Mouse (Mus musculus): ENCODE results near the gene Map4k1. TPM values are rescaled to one million over a fixed set of nuclear protein-coding genes. Genes with fewer than 3 reads are reported as not detected.
A peak's percentile ranks its signal among the peaks of the same experiment; 100 is the strongest.

Map4k1 gene
- total and polyA plus RNA-seq, 2 experiments from 2014 or later, result 1.4 TPM; not detected in 1

DNA sequence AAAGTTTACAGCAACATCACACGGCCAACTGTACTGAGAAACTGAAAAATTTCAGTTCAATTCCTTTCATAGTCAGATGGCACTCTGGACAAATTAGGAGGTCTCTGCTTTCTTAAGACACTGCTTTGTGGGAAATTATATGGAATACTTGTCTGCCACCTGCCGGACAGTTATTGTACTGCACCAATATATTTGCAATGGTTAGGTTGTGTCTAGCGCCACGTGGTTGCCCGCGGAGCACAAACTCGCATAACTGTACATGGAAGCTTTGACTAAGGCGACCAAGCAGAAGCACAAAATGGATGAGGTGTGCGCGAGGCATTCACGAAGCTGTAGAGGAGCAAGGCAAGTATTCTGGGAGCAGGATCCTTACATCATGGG is 57.7 kb downstream of the Map4k1 start:
- Histone ChIP-seq H3K4me3 (ENCODE audit: low read depth, low read length) (peak overlapping the region; percentile 26), H3K36me3 (replicated peaks; ENCODE audit: control insufficient read depth, insufficient read depth, low read length) (no peaks in the 10 kb centered on the region), H3K27me3 (ENCODE audit: control insufficient read depth, insufficient read depth, low read length) (peaks cover 18% of the 10 kb centered on the region), H3K4me2 (ENCODE audit: low read depth, low read length) (peak overlapping the region; percentile 57), H3K27ac (ENCODE audit: low read depth) (no peak overlapping the region), H3K9me3 (replicated peaks; ENCODE audit: control insufficient read depth, low read length) (no peaks in the 10 kb centered on the region), H3K9ac (replicated peaks; ENCODE audit: low read depth, low read length) (no peak overlapping the region), H3K4me1 (ENCODE audit: control insufficient read depth, insufficient read depth) (peaks cover 7% of the 10 kb centered on the region; the same call in 1 of the 2 replicates)
- ATAC-seq (ENCODE audit: insufficient read depth, low read depth) (peak; percentile 51), DNase-seq (ENCODE audit: low spot score) (peak; percentile 80)
- under 1% methylated on average over 11 of the region's 11 CpGs for WGBS
- TF ChIP-seq EP300 (IDR thresholded peaks at IDR 0.05; ENCODE audit: low read depth) (no peak), CTCF (IDR thresholded peaks at IDR 0.05; ENCODE audit: low read depth) (peak; percentile 87)

DNA sequence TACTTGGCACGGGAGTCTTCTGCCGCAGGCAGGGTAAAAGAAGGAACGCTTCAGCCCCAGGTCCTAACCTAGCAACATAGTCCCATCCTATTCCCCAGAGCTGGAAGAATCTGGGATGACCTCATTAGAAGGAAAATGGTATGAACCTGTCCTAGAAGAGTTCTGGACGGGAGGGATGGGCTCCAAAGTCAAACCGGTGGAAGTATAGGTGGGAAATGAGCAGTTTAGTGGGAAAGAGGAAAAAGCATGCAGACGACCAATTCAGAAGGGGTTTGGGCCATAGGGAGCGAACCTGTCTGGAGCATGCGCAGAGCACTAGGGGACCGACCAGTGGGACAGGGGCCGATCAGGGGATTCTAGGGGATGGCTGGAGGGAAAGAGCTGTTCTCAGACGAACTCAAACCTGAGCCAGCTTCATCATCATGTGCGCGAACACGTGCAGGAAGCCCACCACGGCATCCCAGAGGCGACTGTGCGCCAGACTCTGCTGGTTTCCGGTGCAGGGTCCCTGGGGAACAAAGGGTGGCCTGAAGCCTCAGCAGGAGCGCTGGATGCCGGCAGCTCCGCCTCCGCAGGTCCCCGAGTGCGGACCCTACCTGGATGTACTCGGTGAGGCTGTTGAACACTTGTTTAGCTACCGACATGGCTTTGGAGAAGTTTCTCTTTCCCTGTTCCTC is 58.3 kb downstream of the Map4k1 start:
- Histone ChIP-seq H3K9ac (replicated peaks; ENCODE audit: low read depth, low read length) (0 out of 2 replicates have a peak overlapping the region, but pooled peaks have one; percentile 19), H3K9me3 (replicated peaks; ENCODE audit: control insufficient read depth, low read length) (no peaks in the 10 kb centered on the region), H3K4me2 (ENCODE audit: low read depth, low read length) (peak overlapping the region; percentile 57), H3K27ac (ENCODE audit: low read depth) (no peak overlapping the region), H3K36me3 (replicated peaks; ENCODE audit: control insufficient read depth, insufficient read depth, low read length) (no peaks in the 10 kb centered on the region), H3K4me1 (ENCODE audit: control insufficient read depth, insufficient read depth) (peaks cover 7% of the 10 kb centered on the region; the same call in 1 of the 2 replicates), H3K4me3 (ENCODE audit: low read depth, low read length) (peak overlapping the region; percentile 26), H3K27me3 (ENCODE audit: control insufficient read depth, insufficient read depth, low read length) (peaks cover 21% of the 10 kb centered on the region)
- DNase-seq (ENCODE audit: low spot score) (no peak), ATAC-seq (ENCODE audit: insufficient read depth, low read depth) (no peak)
- no peak for TF ChIP-seq EP300 (IDR thresholded peaks at IDR 0.05; ENCODE audit: low read depth)
- no peak for TF ChIP-seq CTCF (IDR thresholded peaks at IDR 0.05; ENCODE audit: low read depth)
- WGBS, result 1% methylated on average over 26 of the region's 26 CpGs

DNA sequence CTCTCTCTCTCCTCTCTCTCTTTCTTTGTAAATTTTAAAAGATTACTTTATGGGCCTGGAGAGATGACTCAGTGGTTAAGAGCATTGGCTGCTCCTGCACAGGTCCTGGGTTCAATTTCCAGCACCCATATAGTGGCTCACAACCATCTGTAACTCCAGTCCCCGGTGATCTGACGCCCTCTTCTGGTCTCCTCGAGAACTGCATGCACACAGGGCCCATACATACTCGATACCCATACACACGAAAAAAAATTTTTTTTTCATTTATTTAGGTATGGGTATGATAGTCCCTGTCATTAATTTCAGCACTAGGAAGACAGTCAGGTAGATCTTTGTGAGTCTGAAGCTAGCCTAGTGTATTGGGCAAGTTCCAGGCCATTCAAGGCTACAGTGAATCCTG is 59.3 kb downstream of the Map4k1 start:
- ATAC-seq (ENCODE audit: insufficient read depth, low read depth) (no peak), DNase-seq (ENCODE audit: low spot score) (no peak)
- H3K4me1 ChIP-seq (ENCODE audit: control insufficient read depth, insufficient read depth), result peaks cover 7% of the 10 kb centered on the region; the same call in 1 of the 2 replicates
- TF ChIP-seq CTCF (IDR thresholded peaks at IDR 0.05; ENCODE audit: low read depth) (no peak), EP300 (IDR thresholded peaks at IDR 0.05; ENCODE audit: low read depth) (no peak)
- no peak overlapping the region for H3K4me3 ChIP-seq (ENCODE audit: low read depth, low read length)
- H3K9me3 ChIP-seq (replicated peaks; ENCODE audit: control insufficient read depth, low read length), result no peaks in the 10 kb centered on the region
- no peak overlapping the region for H3K4me2 ChIP-seq (ENCODE audit: low read depth, low read length)
- WGBS, result 71% methylated on average over 5 of the region's 5 CpGs
- no peak overlapping the region for H3K27ac ChIP-seq (ENCODE audit: low read depth)
- no peaks in the 10 kb centered on the region for H3K36me3 ChIP-seq (replicated peaks; ENCODE audit: control insufficient read depth, insufficient read depth, low read length)
- peaks cover 31% of the 10 kb centered on the region for H3K27me3 ChIP-seq (ENCODE audit: control insufficient read depth, insufficient read depth, low read length)
- no peak overlapping the region for H3K9ac ChIP-seq (replicated peaks; ENCODE audit: low read depth, low read length)

DNA sequence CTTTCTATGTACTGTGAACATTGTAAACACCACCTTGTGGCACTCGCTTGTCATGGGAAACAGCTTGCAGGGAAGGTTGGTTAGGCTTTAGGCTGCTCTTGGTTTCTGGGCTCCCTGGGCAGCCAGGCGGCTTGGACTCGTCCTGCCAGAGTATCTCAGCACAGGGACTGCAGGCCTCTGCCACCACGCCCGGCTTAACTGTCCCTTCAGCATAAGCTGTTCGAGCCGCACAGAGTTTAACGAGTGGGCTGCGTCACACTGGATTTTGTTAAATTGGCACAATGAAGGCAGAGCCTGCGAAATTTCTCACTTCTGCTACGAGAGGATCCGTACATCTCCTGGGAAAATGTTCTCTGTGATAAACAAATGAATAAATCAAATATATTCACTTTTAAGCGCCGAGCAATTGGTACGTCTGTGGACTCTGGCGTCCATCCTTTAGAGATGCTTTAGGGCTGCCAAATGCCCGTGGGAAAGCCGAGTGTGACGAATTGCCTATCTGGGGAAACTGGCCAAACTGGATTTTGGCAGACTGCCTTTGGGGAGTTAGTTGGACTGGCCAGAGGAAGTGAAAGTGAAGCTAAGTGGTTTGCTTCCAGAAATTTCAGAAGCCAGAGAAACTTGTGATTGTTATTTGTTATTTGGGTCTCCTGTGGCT is 61.3 kb downstream of the Map4k1 start:
- DNase-seq (ENCODE audit: low spot score), result peak; percentile 36
- 0 out of 2 replicates have a peak overlapping the region, but pooled peaks have one; percentile 13 for H3K4me2 ChIP-seq (ENCODE audit: low read depth, low read length)
- peaks cover 7% of the 10 kb centered on the region; the same call in 1 of the 2 replicates for H3K4me1 ChIP-seq (ENCODE audit: control insufficient read depth, insufficient read depth)
- no peak for ATAC-seq (ENCODE audit: insufficient read depth, low read depth)
- H3K4me3 ChIP-seq (ENCODE audit: low read depth, low read length), result no peak overlapping the region
- no peaks in the 10 kb centered on the region for H3K36me3 ChIP-seq (replicated peaks; ENCODE audit: control insufficient read depth, insufficient read depth, low read length)
- H3K9ac ChIP-seq (replicated peaks; ENCODE audit: low read depth, low read length), result no peak overlapping the region
- H3K27ac ChIP-seq (ENCODE audit: low read depth), result peak overlapping the region; percentile 27; the same call in 1 of the 2 replicates
- peaks cover 31% of the 10 kb centered on the region for H3K27me3 ChIP-seq (ENCODE audit: control insufficient read depth, insufficient read depth, low read length)
- TF ChIP-seq CTCF (IDR thresholded peaks at IDR 0.05; ENCODE audit: low read depth), result no peak
- TF ChIP-seq EP300 (IDR thresholded peaks at IDR 0.05; ENCODE audit: low read depth), result no peak
- H3K9me3 ChIP-seq (replicated peaks; ENCODE audit: control insufficient read depth, low read length), result 0 out of 2 replicates have a peak, but pooled peaks cover 2% of the 10 kb centered on the region
- WGBS, result 61% methylated on average over 19 of the region's 19 CpGs

DNA sequence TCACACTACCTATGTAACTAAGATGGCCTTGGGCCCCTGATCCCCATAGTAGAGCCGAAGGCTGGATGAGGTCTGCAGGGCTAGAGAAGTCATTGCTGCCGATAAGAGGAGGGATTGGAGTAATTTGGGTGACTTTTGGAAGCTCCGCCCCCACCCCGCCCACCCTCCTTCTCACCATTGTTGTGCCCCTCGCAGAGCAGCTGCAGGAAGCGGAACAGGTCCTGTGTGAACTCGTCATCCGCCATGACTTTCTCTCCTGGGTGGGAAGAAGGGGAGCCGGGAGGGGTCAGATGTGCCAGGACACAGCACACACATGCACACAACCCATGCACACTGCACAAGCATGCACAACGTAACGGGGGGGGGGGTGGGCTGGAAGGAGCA is 61.8 kb downstream of the Map4k1 start:
- Histone ChIP-seq H3K4me2 (ENCODE audit: low read depth, low read length) (0 out of 2 replicates have a peak overlapping the region, but pooled peaks have one; percentile 13), H3K27me3 (ENCODE audit: control insufficient read depth, insufficient read depth, low read length) (peaks cover 31% of the 10 kb centered on the region), H3K4me3 (ENCODE audit: low read depth, low read length) (no peak overlapping the region), H3K4me1 (ENCODE audit: control insufficient read depth, insufficient read depth) (peaks cover 7% of the 10 kb centered on the region; the same call in 1 of the 2 replicates), H3K27ac (ENCODE audit: low read depth) (no peak overlapping the region), H3K9ac (replicated peaks; ENCODE audit: low read depth, low read length) (no peak overlapping the region), H3K36me3 (replicated peaks; ENCODE audit: control insufficient read depth, insufficient read depth, low read length) (no peaks in the 10 kb centered on the region), H3K9me3 (replicated peaks; ENCODE audit: control insufficient read depth, low read length) (0 out of 2 replicates have a peak, but pooled peaks cover 5% of the 10 kb centered on the region)
- 54% methylated on average over 11 of the region's 11 CpGs for WGBS
- no peak for DNase-seq (ENCODE audit: low spot score)
- TF ChIP-seq CTCF (IDR thresholded peaks at IDR 0.05; ENCODE audit: low read depth) (no peak), EP300 (IDR thresholded peaks at IDR 0.05; ENCODE audit: low read depth) (no peak)
- no peak for ATAC-seq (ENCODE audit: insufficient read depth, low read depth)

Measured in heart, postnatal 0 days (tissue).